Comparison of ENCODE assay signal across 19 mouse cellular contexts in the genomic region with DNA sequence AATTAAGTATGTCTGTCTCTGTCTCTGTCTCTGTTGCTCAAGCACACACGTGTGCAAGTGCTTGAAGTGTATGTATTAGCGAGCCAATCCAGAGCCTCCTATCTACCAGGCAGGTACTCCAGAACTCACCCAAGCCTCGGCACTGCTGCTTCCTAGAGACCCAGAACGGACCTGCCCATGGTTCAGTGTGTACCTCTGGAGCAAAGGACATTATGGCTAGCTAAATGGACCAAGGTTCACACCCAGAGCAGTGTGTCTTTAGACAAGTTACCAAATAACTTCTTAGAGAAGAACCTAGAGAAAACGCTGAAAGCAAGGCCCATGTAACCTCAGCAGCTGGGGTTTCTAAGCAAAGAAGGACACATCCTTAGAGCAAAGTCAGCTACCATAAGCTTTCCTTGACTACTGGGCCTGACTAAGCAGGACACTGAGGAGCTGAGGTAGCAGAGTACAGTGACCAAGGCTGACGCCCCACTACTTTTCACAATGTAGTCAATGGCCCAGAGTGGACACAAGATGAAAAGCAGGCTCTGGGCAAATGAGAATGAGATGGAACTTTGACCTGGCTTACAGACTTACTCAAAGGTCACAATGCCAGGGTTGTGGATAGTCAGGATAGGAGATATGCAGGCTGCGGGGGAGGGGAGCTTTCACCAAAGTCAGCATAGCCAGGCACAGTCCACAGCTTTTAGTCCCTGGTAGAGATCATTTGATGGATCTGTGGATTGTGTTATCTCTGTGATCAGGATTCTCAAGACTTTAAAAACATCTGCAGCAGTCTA. TPM values are rescaled to one million over a fixed set of nuclear protein-coding genes. Genes with fewer than 3 reads are reported as not detected.
DNase-seq lines count a peak whose midpoint lies in the region; ATAC-seq and TF ChIP-seq lines count a peak whose summit lies in the region.
"Had no signal": no experiment of that assay in that cellular context is flagged by ENCODE, and none has a peak within 500 bp of the region (broad histone marks: within the 10 kb centered on the region; RNA-seq: fewer than 3 reads in every experiment).

No protein-coding gene starts in this region.

- no peaks in the 10 kb centered on the region for H3K27me3 ChIP-seq in kidney, adult 2 months (replicated peaks; ENCODE audit: control insufficient read depth, insufficient read depth, low read length)
- H3K27me3 ChIP-seq in kidney, embryonic 16.5 days (ENCODE audit: insufficient read depth, low read length): no peaks in the 10 kb centered on the region
- H3K27me3 ChIP-seq in liver, adult 2 months (ENCODE audit: control insufficient read depth, insufficient read depth, low read length): no peaks in the 10 kb centered on the region
- no peaks in the 10 kb centered on the region for H3K27me3 ChIP-seq in liver, postnatal 0 days (ENCODE audit: insufficient read depth, low read length)
- H3K27me3 ChIP-seq: embryonic facial prominence, embryonic 12.5 days; forebrain, embryonic 13.5 days; heart, embryonic 15.5 days; limb, embryonic 15.5 days; midbrain, embryonic 13.5 days; neural tube, embryonic 13.5 days had no signal

- H3K36me3 ChIP-seq in kidney, adult 2 months (ENCODE audit: control insufficient read depth, insufficient read depth, low read length): peaks cover 5% of the 10 kb centered on the region
- peaks cover 69% of the 10 kb centered on the region for H3K36me3 ChIP-seq in kidney, embryonic 16.5 days (ENCODE audit: insufficient read depth, low read length)
- peaks cover 63% of the 10 kb centered on the region for H3K36me3 ChIP-seq in liver, adult 2 months (ENCODE audit: control insufficient read depth, insufficient read depth, low read length)
- H3K36me3 ChIP-seq in liver, postnatal 0 days (replicated peaks; ENCODE audit: insufficient read depth, low read length): peaks cover 69% of the 10 kb centered on the region

- H3K27ac ChIP-seq in kidney, adult 2 months (ENCODE audit: insufficient read depth, low read depth, low read length): peak overlapping the region; percentile 73
- H3K27ac ChIP-seq in kidney, embryonic 16.5 days (ENCODE audit: low read length): no peak overlapping the region
- H3K27ac ChIP-seq in liver, adult 2 months (replicated peaks; ENCODE audit: insufficient read depth, low read depth, low read length): peak overlapping the region; percentile 75
- peak overlapping the region; percentile 69 for H3K27ac ChIP-seq in liver, postnatal 0 days (ENCODE audit: low read depth)
- H3K27ac ChIP-seq: embryonic facial prominence, embryonic 12.5 days; forebrain, embryonic 13.5 days; heart, embryonic 15.5 days; limb, embryonic 15.5 days; midbrain, embryonic 13.5 days; neural tube, embryonic 13.5 days had no signal

- intact Hi-C loops in left cerebral cortex, postnatal 14 days (cut with DNase I): no loop called here

- H3K4me1 ChIP-seq in kidney, adult 2 months (ENCODE audit: control insufficient read depth, insufficient read depth, low read length): peaks cover 20% of the 10 kb centered on the region; the same call in 1 of the 2 replicates
- no peaks in the 10 kb centered on the region for H3K4me1 ChIP-seq in kidney, embryonic 16.5 days (ENCODE audit: insufficient read depth, low read length)
- H3K4me1 ChIP-seq in liver, adult 2 months (ENCODE audit: control insufficient read depth, insufficient read depth, low read length): peaks cover 46% of the 10 kb centered on the region
- peaks cover 10% of the 10 kb centered on the region for H3K4me1 ChIP-seq in liver, postnatal 0 days (ENCODE audit: insufficient read depth)

- ATAC-seq in kidney, embryonic 16.5 days (ENCODE audit: low FRiP score, low TSS enrichment): peak; percentile 70; the same call in 1 of the 2 replicates
- peak; percentile 87 for ATAC-seq in liver, postnatal 0 days
- ATAC-seq: forebrain, embryonic 13.5 days; hindbrain, embryonic 16.5 days; midbrain, embryonic 13.5 days had no signal

- H3K9ac ChIP-seq in kidney, embryonic 16.5 days (replicated peaks; ENCODE audit: low read length): no peak overlapping the region
- H3K9ac ChIP-seq in liver, adult 2 months (ENCODE audit: low read depth, low read length): no peak overlapping the region; the same call in 1 of the 2 replicates
- peak overlapping the region; percentile 46; the same call in 1 of the 2 replicates for H3K9ac ChIP-seq in liver, postnatal 0 days (replicated peaks)
- H3K9ac ChIP-seq: embryonic facial prominence, embryonic 12.5 days; forebrain, embryonic 13.5 days; heart, embryonic 15.5 days; limb, embryonic 15.5 days; midbrain, embryonic 13.5 days; neural tube, embryonic 13.5 days had no signal

- WGBS in kidney, adult 2 months: 62% methylated on average over 7 of the region's 7 CpGs
- 90% methylated on average over 7 of the region's 7 CpGs for WGBS in kidney, embryonic 16.5 days
- 30% methylated on average over 7 of the region's 7 CpGs for WGBS in liver, adult 2 months
- WGBS in liver, postnatal 0 days (ENCODE audit: insufficient replicate concordance): 67% methylated on average over 7 of the region's 7 CpGs

- no peak for TF ChIP-seq CTCF in kidney, adult 2 months (conservative IDR thresholded peaks at IDR 0.05; ENCODE audit: insufficient read depth, insufficient read length, low read depth, low read length)
- TF ChIP-seq CTCF in liver, adult 2 months (IDR thresholded peaks at IDR 0.05; ENCODE audit: low read depth, low read length): no peak
- no peak for TF ChIP-seq CTCF in liver, postnatal 0 days (IDR thresholded peaks at IDR 0.05; ENCODE audit: low read depth)

- TF ChIP-seq POLR2A in kidney, adult 2 months (IDR thresholded peaks at IDR 0.05; ENCODE audit: low read depth, low read length): no peak
- TF ChIP-seq POLR2A in liver, adult 2 months (IDR thresholded peaks at IDR 0.05; ENCODE audit: extremely low read depth, insufficient read depth, low read length): no peak

- no peaks in the 10 kb centered on the region for H3K9me3 ChIP-seq in kidney, embryonic 16.5 days (ENCODE audit: low read length)
- no peaks in the 10 kb centered on the region for H3K9me3 ChIP-seq in liver, postnatal 0 days (ENCODE audit: low read length)
- H3K9me3 ChIP-seq: embryonic facial prominence, embryonic 12.5 days; forebrain, embryonic 13.5 days; heart, embryonic 15.5 days; limb, embryonic 15.5 days; midbrain, embryonic 13.5 days; neural tube, embryonic 13.5 days had no signal

- DNase-seq in kidney, adult 2 months: peak; percentile 84
- DNase-seq in liver, adult 2 months (ENCODE audit: extremely low read depth, low read depth, low spot score): peak; percentile 96
- peak; percentile 42 for DNase-seq in liver, postnatal 0 days
- no peak for DNase-seq in cerebellum, postnatal 36 days
- no peak for DNase-seq in retina, postnatal 1 day
- DNase-seq in left cerebral cortex, postnatal 14 days (ENCODE audit: low spot score in 2 of 2): no peak
- DNase-seq: adrenal gland, adult 2 months; cerebellum, adult 9-11 months; gastrocnemius, postnatal 14 days; lung, postnatal 14 days had no signal

- no peak overlapping the region for H3K4me2 ChIP-seq in kidney, embryonic 16.5 days (replicated peaks; ENCODE audit: low read depth, low read length)
- peak overlapping the region; percentile 27; the same call in 1 of the 2 replicates for H3K4me2 ChIP-seq in liver, postnatal 0 days (ENCODE audit: low read depth, low read length)
- H3K4me2 ChIP-seq: embryonic facial prominence, embryonic 12.5 days; forebrain, embryonic 13.5 days; heart, embryonic 15.5 days; limb, embryonic 15.5 days; midbrain, embryonic 13.5 days; neural tube, embryonic 13.5 days had no signal

- H3K79me2 ChIP-seq in liver, adult 2 months (ENCODE audit: control insufficient read depth, insufficient read depth, low read length): peaks cover 21% of the 10 kb centered on the region; the same call in 1 of the 2 replicates

- H3K4me3 ChIP-seq in kidney, adult 2 months (ENCODE audit: insufficient read depth, low read depth, low read length): no peak overlapping the region
- no peak overlapping the region for H3K4me3 ChIP-seq in kidney, embryonic 16.5 days (ENCODE audit: low read length)
- H3K4me3 ChIP-seq in liver, adult 2 months (ENCODE audit: insufficient read depth, low read depth, low read length): no peak overlapping the region
- H3K4me3 ChIP-seq in liver, postnatal 0 days (ENCODE audit: low read depth, low read length): no peak overlapping the region
- H3K4me3 ChIP-seq: embryonic facial prominence, embryonic 12.5 days; erythroblast, embryonic 14.5 days; forebrain, embryonic 13.5 days; heart, embryonic 15.5 days; limb, embryonic 15.5 days; midbrain, embryonic 13.5 days; neural tube, embryonic 13.5 days had no signal

- TF ChIP-seq EP300 in liver, postnatal 0 days (IDR thresholded peaks at IDR 0.05; ENCODE audit: low read depth): no peak

RNA-seq across cellular contexts. Expression of gene Sec16a, which starts 10.0 kb away (rescaled TPM):
- 71.1 and 87.5 TPM in 2 replicates for polyA plus RNA-seq in kidney, adult 2 months (2012; rRNA removed)
- polyA plus RNA-seq in kidney, embryonic 16.5 days (2015; fragmentation: Nextera tagmentation; extraction: Ambion mirVana): 27.6 and 28.6 TPM in 2 replicates
- 44.5 and 53.2 TPM in 2 replicates for total RNA-seq in liver, adult 2 months (2014; rRNA removed)
- 70.5 and 78.2 TPM in 2 replicates for polyA plus RNA-seq in liver, adult 2 months (2012; rRNA removed)
- polyA plus RNA-seq in liver, postnatal 0 days (2015; fragmentation: Nextera tagmentation; extraction: Ambion mirVana): 7.8 and 8.0 TPM in 2 replicates
- 10 to 100 TPM; 42.3 to 45.5 TPM for total RNA-seq in left cerebral cortex, postnatal 14 days (2021)

RNA-seq across cellular contexts. Expression of gene Inpp5e, which starts 26.0 kb away (rescaled TPM):
- polyA plus RNA-seq in kidney, adult 2 months (2012; rRNA removed): 28.2 and 37.5 TPM in 2 replicates
- polyA plus RNA-seq in kidney, embryonic 16.5 days (2015; fragmentation: Nextera tagmentation; extraction: Ambion mirVana): 24.9 and 26.6 TPM in 2 replicates
- 2.4 and 4.4 TPM in 2 replicates for total RNA-seq in liver, adult 2 months (2014; rRNA removed)
- 7.1 and 8.7 TPM in 2 replicates for polyA plus RNA-seq in liver, adult 2 months (2012; rRNA removed)
- polyA plus RNA-seq in liver, postnatal 0 days (2015; fragmentation: Nextera tagmentation; extraction: Ambion mirVana): 3.3 and 3.4 TPM in 2 replicates
- total RNA-seq in left cerebral cortex, postnatal 14 days (2021): 10 to 100 TPM; 18.8 to 20.8 TPM

RNA-seq across cellular contexts. Expression of gene Pmpca, which starts 45.8 kb away (rescaled TPM):
- polyA plus RNA-seq in kidney, adult 2 months (2012; rRNA removed): 50.6 and 54.0 TPM in 2 replicates
- polyA plus RNA-seq in kidney, embryonic 16.5 days (2015; fragmentation: Nextera tagmentation; extraction: Ambion mirVana): 122 TPM in 2 replicates
- total RNA-seq in liver, adult 2 months (2014; rRNA removed): 38.2 and 40.8 TPM in 2 replicates
- polyA plus RNA-seq in liver, adult 2 months (2012; rRNA removed): 35.7 and 52.0 TPM in 2 replicates
- 38.8 and 41.3 TPM in 2 replicates for polyA plus RNA-seq in liver, postnatal 0 days (2015; fragmentation: Nextera tagmentation; extraction: Ambion mirVana)
- 100 to 1,000 TPM; 116 to 117 TPM for total RNA-seq in left cerebral cortex, postnatal 14 days (2021)

RNA-seq across cellular contexts. Expression of gene Entr1, which starts 45.9 kb away (rescaled TPM):
- polyA plus RNA-seq in kidney, adult 2 months (2012; rRNA removed): 102 and 110 TPM in 2 replicates
- 125 and 127 TPM in 2 replicates for polyA plus RNA-seq in kidney, embryonic 16.5 days (2015; fragmentation: Nextera tagmentation; extraction: Ambion mirVana)
- 31.5 and 32.8 TPM in 2 replicates for total RNA-seq in liver, adult 2 months (2014; rRNA removed)
- polyA plus RNA-seq in liver, adult 2 months (2012; rRNA removed): 41.0 and 45.0 TPM in 2 replicates
- 28.0 and 29.0 TPM in 2 replicates for polyA plus RNA-seq in liver, postnatal 0 days (2015; fragmentation: Nextera tagmentation; extraction: Ambion mirVana)
- total RNA-seq in left cerebral cortex, postnatal 14 days (2021): 100 to 1,000 TPM; 172 to 175 TPM

RNA-seq across cellular contexts. Expression of gene Snapc4, which starts 54.5 kb away (rescaled TPM):
- polyA plus RNA-seq in kidney, adult 2 months (2012; rRNA removed): 21.9 and 25.2 TPM in 2 replicates
- 31.7 and 35.3 TPM in 2 replicates for polyA plus RNA-seq in kidney, embryonic 16.5 days (2015; fragmentation: Nextera tagmentation; extraction: Ambion mirVana)
- 6.4 and 7.5 TPM in 2 replicates for total RNA-seq in liver, adult 2 months (2014; rRNA removed)
- 9.1 and 14.3 TPM in 2 replicates for polyA plus RNA-seq in liver, adult 2 months (2012; rRNA removed)
- polyA plus RNA-seq in liver, postnatal 0 days (2015; fragmentation: Nextera tagmentation; extraction: Ambion mirVana): 5.0 and 5.5 TPM in 2 replicates
- 10 to 100 TPM; 66.3 to 68.0 TPM for total RNA-seq in left cerebral cortex, postnatal 14 days (2021)

Comparison
In these comparisons a context has a peak if more than half of its experiments do, and no peak if none do; other contexts are left out.
1. DNase-seq: peak in kidney, adult 2 months (single experiment), liver, adult 2 months (single experiment) and liver, postnatal 0 days (single experiment); none in cerebellum, postnatal 36 days (0 of 2), retina, postnatal 1 day (single experiment) and left cerebral cortex, postnatal 14 days (0 of 2).